Mouse (Mus musculus) lung, postnatal 10 days (tissue): Measurements from ENCODE around the gene Trafd1.

Experiments used
- DNase-seq: peaks from one replicate; pipeline ENCODE4 v3.0.0; 2021

Gene Trafd1

GRCm38 (mm10) chr5:121329333-121330058, 55.9 kb downstream of the Trafd1 start:
- peak; percentile 54 for DNase-seq

GRCm38 (mm10) chr5:121326079-121326805, 59.2 kb downstream of the Trafd1 start:
- DNase-seq = no peak
